Mouse (Mus musculus) liver, embryonic 13.5 days (tissue): ENCODE results near the gene Sntb2. TPM values are rescaled to one million over a fixed set of nuclear protein-coding genes. Genes with fewer than 3 reads are reported as not detected.
"Not testable (repeated sequence)": the region's sequence is repeated elsewhere in the genome, so short reads cannot be mapped to it uniquely, and the experiment has no call there.

ENCODE experiments used
- ATAC-seq: fragments of 200-750 bp; cut with Nextera tagmentation; 2 replicates; pipeline ENCODE4 v1.8.0; 2017; ENCODE audit warnings: low read depth, mild to moderate bottlenecking, moderate number of reproducible peaks, moderate library complexity
- DNase-seq: peaks from one replicate; pipeline ENCODE4 v3.0.0; 2022
- H3K27ac ChIP-seq: fragments of 300-500 bp; sonication (generic); 2 replicates; pipeline ENCODE4 v1.5.1; 2015; ENCODE audit warnings: moderate library complexity, mild to moderate bottlenecking, inconsistent platforms
- H3K27me3 ChIP-seq: fragments of 300-500 bp; sonication (generic); 2 replicates; pipeline ENCODE4 v1.6.1; 2015; ENCODE audit warnings: mild to moderate bottlenecking, inconsistent platforms
- H3K36me3 ChIP-seq: fragments of 300-500 bp; sonication (generic); 2 replicates; pipeline ENCODE4 v1.6.1; 2015; ENCODE audit warnings: mild to moderate bottlenecking, inconsistent platforms
- H3K4me1 ChIP-seq: fragments of 300-500 bp; sonication (generic); replicated peaks from 2 replicates; pipeline ENCODE4 v1.6.1; 2015; ENCODE audit warnings: inconsistent platforms
- H3K4me2 ChIP-seq: fragments of 300-500 bp; sonication (generic); 2 replicates; pipeline ENCODE4 v1.6.1; 2015; ENCODE audit warnings: inconsistent platforms, mild to moderate bottlenecking, moderate library complexity
- H3K4me3 ChIP-seq: fragments of 300-500 bp; sonication (generic); replicated peaks from 2 replicates; pipeline ENCODE4 v1.5.1; 2015; ENCODE audit warnings: mild to moderate bottlenecking, inconsistent platforms
- H3K9ac ChIP-seq: fragments of 300-500 bp; sonication (generic); 2 replicates; pipeline ENCODE4 v1.6.1; 2015; ENCODE audit warnings: mild to moderate bottlenecking, inconsistent platforms
- H3K9me3 ChIP-seq: fragments of 300-500 bp; sonication (generic); replicated peaks from 2 replicates; pipeline ENCODE4 v1.6.1; 2016; ENCODE audit warnings: inconsistent platforms
- WGBS: fragments of 180-500 bp; shearing (Covaris S2); methylation state at CpG from one replicate; pipeline ENCODE4 v1.1.7; 2015; ENCODE audit not compliant: insufficient replicate concordance; 5-methylcytosine and 5-hydroxymethylcytosine counted together
- polyA plus RNA-seq: library from polyadenylated mRNA; unstranded; fragments of >200 nt; fragmentation: Nextera tagmentation; extraction: Ambion mirVana; gene quantifications from 2 replicates; pipeline ENCODE4 v1.2.1, GENCODE M21; 2015

The Sntb2 gene
- polyA plus RNA-seq, 1 experiment from 2014 or later: 1.6 TPM

- Histone ChIP-seq H3K4me2 (no peak overlapping the region), H3K27me3 (no peaks in the 10 kb centered on the region), H3K27ac (no peak overlapping the region), H3K4me3 (no peak overlapping the region), H3K36me3 (no peaks in the 10 kb centered on the region), H3K9ac (no peak overlapping the region), H3K4me1 (no peaks in the 10 kb centered on the region), H3K9me3 (no peaks in the 10 kb centered on the region)
- ATAC-seq (no peak), DNase-seq (no peak)
- WGBS: 58% methylated on average over 7 of the region's 7 CpGs
Observed at GRCm38 (mm10) chr8:106974754-106975153, 39.2 kb downstream of the Sntb2 start.

GRCm38 (mm10) chr8:106975764-106976163 is 40.2 kb downstream of the Sntb2 start:
- no peak for ATAC-seq
- WGBS: 74% methylated on average over 2 of the region's 2 CpGs
- no peak overlapping the region for H3K4me3 ChIP-seq
- H3K4me1 ChIP-seq: no peaks in the 10 kb centered on the region
- no peak for DNase-seq
- H3K36me3 ChIP-seq: no peaks in the 10 kb centered on the region
- H3K27ac ChIP-seq: no peak overlapping the region
- no peak overlapping the region for H3K4me2 ChIP-seq
- no peaks in the 10 kb centered on the region for H3K27me3 ChIP-seq
- no peaks in the 10 kb centered on the region for H3K9me3 ChIP-seq
- H3K9ac ChIP-seq: no peak overlapping the region

DNA sequence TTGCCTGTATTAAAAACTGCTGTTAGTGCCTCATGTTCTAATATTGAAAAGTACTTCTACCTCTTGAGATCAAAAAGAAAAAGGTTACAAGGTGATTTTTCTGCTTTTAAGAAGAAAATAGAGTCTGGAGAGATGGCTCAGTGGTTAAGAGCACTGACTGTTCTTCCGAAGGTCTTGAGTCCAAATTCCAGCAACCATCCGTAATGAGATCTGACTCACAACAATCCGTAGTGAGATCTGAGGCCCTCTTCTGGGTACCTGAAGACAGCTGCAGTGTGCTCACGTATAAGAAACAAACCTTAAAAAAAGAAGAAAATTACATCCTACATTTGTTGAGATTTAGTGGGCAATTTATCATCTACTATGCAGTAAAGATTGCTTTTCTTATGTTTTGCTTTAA is 40.9 kb downstream of the Sntb2 start:
- DNase-seq: no peak
- 68% methylated on average over 4 of the region's 4 CpGs for WGBS
- Histone ChIP-seq H3K9ac (no peak overlapping the region), H3K36me3 (no peaks in the 10 kb centered on the region), H3K4me1 (no peaks in the 10 kb centered on the region), H3K4me2 (no peak overlapping the region), H3K4me3 (no peak overlapping the region), H3K27me3 (no peaks in the 10 kb centered on the region), H3K9me3 (no peaks in the 10 kb centered on the region), H3K27ac (no peak overlapping the region)
- no peak for ATAC-seq

- 51% methylated on average over 2 of the region's 2 CpGs for WGBS
Observed at GRCm38 (mm10) chr8:106978755-106979251, 43.3 kb downstream of the Sntb2 start.

GRCm38 (mm10) chr8:106985404-106985821 is 49.9 kb downstream of the Sntb2 start:
- no peak overlapping the region for H3K27ac ChIP-seq
- no peaks in the 10 kb centered on the region for H3K4me1 ChIP-seq
- H3K36me3 ChIP-seq: no peaks in the 10 kb centered on the region
- DNase-seq (no peak), ATAC-seq (no peak)
- H3K4me2 ChIP-seq: no peak overlapping the region
- no peaks in the 10 kb centered on the region for H3K9me3 ChIP-seq
- WGBS: 82% methylated on average over 9 of the region's 9 CpGs
- H3K4me3 ChIP-seq: no peak overlapping the region
- no peak overlapping the region for H3K9ac ChIP-seq
- no peaks in the 10 kb centered on the region for H3K27me3 ChIP-seq

More at GRCm38 (mm10) chr8:106978755-106979251, 43.3 kb downstream of the Sntb2 start:
- Histone ChIP-seq H3K9ac (no peak overlapping the region), H3K4me1 (no peaks in the 10 kb centered on the region), H3K4me3 (no peak overlapping the region), H3K9me3 (no peaks in the 10 kb centered on the region), H3K27me3 (no peaks in the 10 kb centered on the region), H3K4me2 (no peak overlapping the region), H3K36me3 (no peaks in the 10 kb centered on the region), H3K27ac (no peak overlapping the region)
- DNase-seq: no peak
- no peak for ATAC-seq

DNA sequence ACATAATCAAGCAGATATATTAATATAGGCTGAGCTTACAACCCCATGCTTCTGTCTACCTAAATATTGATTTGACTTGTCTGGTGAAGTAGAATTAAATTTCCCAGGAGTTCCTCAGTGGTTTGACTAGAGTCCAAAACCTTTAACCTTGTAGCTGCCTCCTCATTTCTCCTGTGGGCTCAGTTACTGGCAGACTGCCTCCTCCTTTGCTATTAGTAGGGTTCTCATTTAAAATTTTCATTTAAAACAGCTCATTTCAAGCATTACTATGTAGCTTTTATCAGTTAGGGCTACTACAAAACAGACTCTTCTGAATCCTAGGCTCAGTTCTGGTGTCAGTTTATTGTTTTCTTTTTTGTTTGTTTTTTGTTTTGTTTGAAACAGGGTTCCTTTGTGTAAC is 50.4 kb downstream of the Sntb2 start:
- H3K27ac ChIP-seq: no peak overlapping the region
- ATAC-seq (no peak), DNase-seq (no peak)
- H3K4me1 ChIP-seq: no peaks in the 10 kb centered on the region
- no peak overlapping the region for H3K9ac ChIP-seq
- H3K27me3 ChIP-seq: no peaks in the 10 kb centered on the region
- H3K9me3 ChIP-seq: no peaks in the 10 kb centered on the region
- no peak overlapping the region for H3K4me2 ChIP-seq
- H3K4me3 ChIP-seq: no peak overlapping the region
- H3K36me3 ChIP-seq: no peaks in the 10 kb centered on the region

DNA sequence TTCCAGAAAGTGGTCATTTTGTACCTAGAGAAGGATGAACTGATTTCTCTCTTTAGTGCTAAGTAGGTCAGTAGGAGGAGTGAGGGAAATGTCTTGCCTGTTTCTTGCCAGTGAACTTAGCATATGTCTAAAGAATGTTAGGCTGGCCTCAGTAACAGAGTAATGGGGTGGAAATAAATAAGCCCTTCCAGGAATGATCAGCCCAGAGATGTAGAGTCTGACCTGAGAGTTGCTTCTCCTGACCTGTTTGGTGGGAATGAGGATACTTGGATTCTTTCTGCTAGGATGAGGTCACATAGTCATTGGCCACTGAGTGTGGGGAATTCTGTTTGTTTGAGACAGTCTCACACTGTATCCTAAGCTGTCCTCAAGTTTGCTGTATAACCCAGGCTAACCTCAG is 52.0 kb downstream of the Sntb2 start:
- Histone ChIP-seq H3K27me3 (no peaks in the 10 kb centered on the region), H3K4me1 (no peaks in the 10 kb centered on the region), H3K4me2 (no peak overlapping the region), H3K4me3 (no peak overlapping the region), H3K36me3 (no peaks in the 10 kb centered on the region), H3K9ac (no peak overlapping the region), H3K9me3 (no peaks in the 10 kb centered on the region), H3K27ac (no peak overlapping the region)
- DNase-seq (no peak), ATAC-seq (no peak)

DNA sequence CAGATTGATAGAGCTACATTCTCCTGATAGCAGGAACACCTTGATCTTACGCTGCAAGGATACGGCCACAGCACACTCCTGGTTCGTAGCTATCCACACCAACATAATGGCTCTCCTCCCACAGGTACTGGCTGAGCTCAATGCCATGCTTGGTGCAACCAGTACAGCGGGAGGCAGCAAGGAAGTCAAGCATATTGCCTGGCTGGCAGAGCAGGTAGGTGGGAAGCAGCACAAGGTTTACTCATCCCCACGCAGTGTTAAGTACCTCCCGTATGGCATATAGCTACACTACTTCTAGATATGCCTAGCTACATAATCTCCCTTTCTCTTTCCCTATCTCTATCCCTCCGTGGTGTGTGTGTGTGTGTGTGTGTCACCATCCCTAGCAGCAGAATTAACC is 55.8 kb downstream of the Sntb2 start:
- ATAC-seq (no peak), DNase-seq (no peak)
- H3K4me1 ChIP-seq: no peaks in the 10 kb centered on the region
- no peak overlapping the region for H3K27ac ChIP-seq
- no peak overlapping the region for H3K9ac ChIP-seq
- no peaks in the 10 kb centered on the region for H3K9me3 ChIP-seq
- no peaks in the 10 kb centered on the region for H3K27me3 ChIP-seq
- H3K4me3 ChIP-seq: no peak overlapping the region
- H3K36me3 ChIP-seq: no peaks in the 10 kb centered on the region
- no peak overlapping the region for H3K4me2 ChIP-seq
- WGBS: 74% methylated on average over 7 of the region's 7 CpGs

DNA sequence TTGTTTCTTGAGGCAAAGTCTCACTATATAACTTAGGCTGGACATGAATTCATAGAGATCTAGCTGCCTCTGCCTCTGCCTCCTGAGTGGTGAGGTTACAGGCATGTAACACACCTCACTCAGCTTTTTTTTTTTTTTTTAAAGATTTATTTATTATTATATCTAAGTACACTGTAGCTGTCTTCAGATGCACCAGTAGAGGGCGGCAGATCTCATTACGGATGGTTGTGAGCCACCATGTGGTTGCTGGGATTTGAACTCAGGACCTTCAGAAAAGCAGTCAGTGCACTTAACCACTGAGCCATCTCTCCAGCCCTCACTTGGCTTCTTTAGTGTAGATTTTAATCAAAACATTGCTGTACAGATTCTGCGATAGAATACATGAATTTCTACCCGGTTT is 60.8 kb downstream of the Sntb2 start:
- H3K36me3 ChIP-seq, H3K4me3 ChIP-seq, H3K4me1 ChIP-seq, H3K27me3 ChIP-seq, H3K4me2 ChIP-seq, H3K9ac ChIP-seq, ATAC-seq, H3K27ac ChIP-seq, DNase-seq, H3K9me3 ChIP-seq: not testable (repeated sequence)
- 81% methylated on average over 4 of the region's 4 CpGs for WGBS

GRCm38 (mm10) chr8:106997416-106997815 is 61.9 kb downstream of the Sntb2 start:
- Histone ChIP-seq H3K9me3 (no peaks in the 10 kb centered on the region), H3K4me2 (no peak overlapping the region), H3K4me1 (peaks cover 6% of the 10 kb centered on the region; the same call in 1 of the 2 replicates), H3K4me3 (no peak overlapping the region), H3K9ac (no peak overlapping the region), H3K27me3 (no peaks in the 10 kb centered on the region), H3K27ac (no peak overlapping the region), H3K36me3 (no peaks in the 10 kb centered on the region)
- no peak for DNase-seq
- ATAC-seq: no peak
- WGBS: 60% methylated on average over 4 of the region's 4 CpGs

- Histone ChIP-seq H3K36me3 (no peaks in the 10 kb centered on the region), H3K27me3 (no peaks in the 10 kb centered on the region), H3K4me1 (peaks cover 6% of the 10 kb centered on the region; the same call in 1 of the 2 replicates), H3K4me2 (no peak overlapping the region), H3K9me3 (no peaks in the 10 kb centered on the region), H3K27ac (no peak overlapping the region), H3K9ac (no peak overlapping the region), H3K4me3 (no peak overlapping the region)
- ATAC-seq (no peak), DNase-seq (no peak)
- WGBS: 83% methylated on average over 1 of the region's 1 CpGs
Observed at GRCm38 (mm10) chr8:106999068-106999467, 63.5 kb downstream of the Sntb2 start.

GRCm38 (mm10) chr8:107002532-107002931 is 67.0 kb downstream of the Sntb2 start:
- H3K4me2 ChIP-seq: no peak overlapping the region
- peaks cover 6% of the 10 kb centered on the region; the same call in 1 of the 2 replicates for H3K4me1 ChIP-seq
- H3K4me3 ChIP-seq: no peak overlapping the region
- H3K27me3 ChIP-seq: no peaks in the 10 kb centered on the region
- ATAC-seq (peak; percentile 26; the same call in 1 of the 2 replicates), DNase-seq (peak; percentile 57)
- H3K27ac ChIP-seq: no peak overlapping the region
- 26% methylated on average over 5 of the region's 5 CpGs for WGBS
- no peaks in the 10 kb centered on the region for H3K9me3 ChIP-seq
- no peak overlapping the region for H3K9ac ChIP-seq
- no peaks in the 10 kb centered on the region for H3K36me3 ChIP-seq
